Mouse (Mus musculus) midbrain, embryonic 11.5 days (tissue): ENCODE data around the gene Zfp46. TPM values are rescaled to one million over a fixed set of nuclear protein-coding genes. Genes with fewer than 3 reads are reported as not detected.

Source experiments
- ATAC-seq: fragments of 200-750 bp; cut with Nextera tagmentation; 2 replicates; pipeline ENCODE4 v1.8.0; 2017; ENCODE audit warnings: moderate TSS enrichment, moderate library complexity; ENCODE audit not compliant: low FRiP score
- DNase-seq: peaks from one replicate; pipeline ENCODE4 v3.0.0; 2015; ENCODE audit warnings: low spot score; ENCODE audit errors: missing footprints
- H3K27ac ChIP-seq: fragments of 300-500 bp; sonication (generic); 2 replicates; pipeline ENCODE4 v1.5.1; 2014; ENCODE audit warnings: low read depth, low read length
- H3K27me3 ChIP-seq: fragments of 300-500 bp; sonication (generic); 2 replicates; pipeline ENCODE4 v1.6.1; 2014; ENCODE audit warnings: mild to moderate bottlenecking, low read length, moderate library complexity, mixed read lengths; ENCODE audit not compliant: control insufficient read depth, insufficient read depth
- H3K36me3 ChIP-seq: fragments of 300-500 bp; sonication (generic); 2 replicates; pipeline ENCODE4 v1.6.1; 2014; ENCODE audit warnings: mild to moderate bottlenecking, low read length, moderate library complexity, mixed read lengths; ENCODE audit not compliant: control insufficient read depth, insufficient read depth
- H3K4me1 ChIP-seq: fragments of 300-500 bp; sonication (generic); 2 replicates; pipeline ENCODE4 v1.6.1; 2014; ENCODE audit warnings: low read length; ENCODE audit not compliant: control insufficient read depth, insufficient read depth
- H3K4me2 ChIP-seq: fragments of 300-500 bp; sonication (generic); 2 replicates; pipeline ENCODE4 v1.6.1; 2014; ENCODE audit warnings: mild to moderate bottlenecking, moderate library complexity
- H3K4me3 ChIP-seq: fragments of 300-500 bp; sonication (generic); 2 replicates; pipeline ENCODE4 v1.5.1; 2014; ENCODE audit warnings: low read depth, low read length
- H3K9ac ChIP-seq: fragments of 300-500 bp; sonication (generic); 2 replicates; pipeline ENCODE4 v1.6.1; 2014; ENCODE audit warnings: low read length
- H3K9me3 ChIP-seq: fragments of 300-500 bp; sonication (generic); 2 replicates; pipeline ENCODE4 v1.6.1; 2016; ENCODE audit warnings: low read length; ENCODE audit not compliant: control insufficient read depth
- WGBS: fragments of 180-500 bp; shearing (Covaris S2); extraction: QIAGEN DNeasy Blood & Tissue Kit; methylation state at CpG from one replicate; pipeline ENCODE4 v1.1.7; 2014; 5-methylcytosine and 5-hydroxymethylcytosine counted together
- polyA plus RNA-seq: library from polyadenylated mRNA; unstranded; fragments of >200 nt; fragmentation: Nextera tagmentation; extraction: Ambion mirVana; gene quantifications from 2 replicates; pipeline ENCODE4 v1.2.1, GENCODE M21; 2014

Zfp46 gene
- polyA plus RNA-seq, 1 experiment from 2014 or later = 29.7 TPM

DNA sequence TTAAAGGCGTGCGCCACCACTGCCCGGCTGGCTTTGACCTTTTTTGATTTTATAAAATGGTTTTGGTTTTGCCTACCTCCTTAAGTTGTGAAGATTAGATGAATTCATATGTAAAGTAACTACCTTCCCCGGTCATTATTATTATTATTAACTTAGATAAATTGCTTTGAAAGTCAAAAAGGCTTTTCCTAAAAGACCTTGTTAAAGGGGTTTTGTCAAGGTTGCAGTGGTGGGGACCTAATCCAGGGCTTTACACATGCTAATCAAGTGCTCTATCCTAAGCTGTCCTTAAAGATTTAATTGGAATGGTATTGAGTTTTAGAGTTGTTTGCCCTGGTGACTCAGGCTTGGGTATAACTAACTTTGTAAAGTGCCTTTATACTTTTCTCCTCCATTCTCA is 33.2 kb downstream of the Zfp46 start:
- Histone ChIP-seq H3K9me3 (no peaks in the 10 kb centered on the region), H3K36me3 (peaks cover 27% of the 10 kb centered on the region), H3K27ac (no peak overlapping the region), H3K4me1 (peaks cover 15% of the 10 kb centered on the region), H3K27me3 (no peaks in the 10 kb centered on the region), H3K4me2 (no peak overlapping the region), H3K9ac (no peak overlapping the region), H3K4me3 (no peak overlapping the region)
- no peak for ATAC-seq
- DNase-seq = no peak
- 65% methylated on average over 4 of the region's 4 CpGs for WGBS

- Histone ChIP-seq H3K4me3 (no peak overlapping the region), H3K27me3 (no peaks in the 10 kb centered on the region), H3K4me2 (no peak overlapping the region), H3K9ac (no peak overlapping the region), H3K9me3 (no peaks in the 10 kb centered on the region), H3K27ac (no peak overlapping the region), H3K4me1 (0 out of 2 replicates have a peak, but pooled peaks cover 2% of the 10 kb centered on the region), H3K36me3 (peaks cover 27% of the 10 kb centered on the region)
- DNase-seq (no peak), ATAC-seq (no peak)
- WGBS = 92% methylated on average over 4 of the region's 4 CpGs
Observed at GRCm38 (mm10) chr4:136320016-136320415, 35.5 kb downstream of the Zfp46 start.

DNA sequence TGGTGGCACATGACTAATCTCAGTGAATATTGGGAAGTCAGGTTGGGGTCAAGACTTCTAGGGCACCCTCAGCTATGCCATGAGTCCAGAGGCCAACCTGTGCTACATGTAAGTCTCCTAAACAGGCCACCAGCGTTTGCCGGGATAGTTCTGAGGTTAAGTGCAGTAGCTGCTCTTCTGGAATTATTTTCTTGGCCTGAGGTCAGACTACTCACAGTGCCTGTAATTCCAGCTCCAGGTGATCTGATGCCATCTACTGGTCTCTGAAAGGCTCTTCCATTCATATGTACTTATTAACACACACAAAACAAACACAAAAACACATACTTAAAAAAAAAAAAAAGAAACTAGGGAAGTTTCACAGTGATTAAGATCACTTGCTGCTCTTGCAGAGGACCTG is 39.7 kb downstream of the Zfp46 start:
- Histone ChIP-seq H3K36me3 (peaks cover 25% of the 10 kb centered on the region), H3K27me3 (no peaks in the 10 kb centered on the region), H3K9ac (no peak overlapping the region), H3K27ac (no peak overlapping the region), H3K4me3 (no peak overlapping the region), H3K9me3 (no peaks in the 10 kb centered on the region), H3K4me2 (no peak overlapping the region), H3K4me1 (no peaks in the 10 kb centered on the region)
- no peak for ATAC-seq
- no peak for DNase-seq
- 82% methylated on average over 2 of the region's 2 CpGs for WGBS

DNA sequence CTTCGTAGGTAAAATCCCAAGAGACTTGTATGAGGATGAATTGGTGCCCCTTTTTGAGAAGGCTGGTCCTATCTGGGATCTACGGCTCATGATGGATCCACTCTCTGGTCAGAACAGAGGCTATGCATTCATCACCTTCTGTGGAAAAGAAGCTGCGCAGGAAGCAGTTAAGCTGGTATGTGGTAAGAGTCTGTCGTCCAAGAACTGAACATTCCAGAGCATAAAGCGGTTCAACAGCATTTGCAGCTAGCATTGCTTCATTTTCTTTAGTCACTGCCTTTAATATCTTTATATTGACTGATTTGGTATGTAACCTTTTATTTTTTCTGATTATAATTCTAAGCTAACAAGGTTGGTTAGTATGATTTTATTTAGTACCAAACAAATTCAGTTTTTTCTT is 42.8 kb downstream of the Zfp46 start:
- 94% methylated on average over 5 of the region's 5 CpGs for WGBS
- H3K4me3 ChIP-seq = no peak overlapping the region
- no peak for ATAC-seq
- H3K36me3 ChIP-seq = peaks cover 15% of the 10 kb centered on the region
- H3K4me1 ChIP-seq = no peaks in the 10 kb centered on the region
- no peak for DNase-seq
- no peak overlapping the region for H3K27ac ChIP-seq
- H3K9ac ChIP-seq = no peak overlapping the region
- H3K27me3 ChIP-seq = no peaks in the 10 kb centered on the region
- no peaks in the 10 kb centered on the region for H3K9me3 ChIP-seq
- no peak overlapping the region for H3K4me2 ChIP-seq

GRCm38 (mm10) chr4:136328115-136328514 is 43.6 kb downstream of the Zfp46 start:
- Histone ChIP-seq H3K27me3 (no peaks in the 10 kb centered on the region), H3K36me3 (peaks cover 20% of the 10 kb centered on the region), H3K4me1 (no peaks in the 10 kb centered on the region), H3K9me3 (no peaks in the 10 kb centered on the region), H3K4me3 (no peak overlapping the region), H3K9ac (no peak overlapping the region), H3K27ac (no peak overlapping the region), H3K4me2 (no peak overlapping the region)
- DNase-seq (no peak), ATAC-seq (no peak)

GRCm38 (mm10) chr4:136331709-136332108 is 47.2 kb downstream of the Zfp46 start:
- Histone ChIP-seq H3K4me2 (no peak overlapping the region), H3K4me1 (no peaks in the 10 kb centered on the region), H3K4me3 (no peak overlapping the region), H3K27ac (no peak overlapping the region), H3K36me3 (peaks cover 26% of the 10 kb centered on the region), H3K9me3 (no peaks in the 10 kb centered on the region), H3K9ac (no peak overlapping the region), H3K27me3 (no peaks in the 10 kb centered on the region)
- WGBS = 93% methylated on average over 3 of the region's 3 CpGs
- ATAC-seq = no peak
- DNase-seq = no peak

GRCm38 (mm10) chr4:136333191-136333590 is 48.7 kb downstream of the Zfp46 start:
- 94% methylated on average over 3 of the region's 3 CpGs for WGBS

GRCm38 (mm10) chr4:136335065-136335464 is 50.6 kb downstream of the Zfp46 start:
- no peak overlapping the region for H3K4me2 ChIP-seq
- no peaks in the 10 kb centered on the region for H3K4me1 ChIP-seq
- DNase-seq = no peak
- H3K27ac ChIP-seq = no peak overlapping the region
- WGBS = 85% methylated on average over 2 of the region's 2 CpGs
- ATAC-seq = no peak
- no peaks in the 10 kb centered on the region for H3K9me3 ChIP-seq
- H3K27me3 ChIP-seq = no peaks in the 10 kb centered on the region
- peaks cover 14% of the 10 kb centered on the region for H3K36me3 ChIP-seq
- no peak overlapping the region for H3K9ac ChIP-seq
- H3K4me3 ChIP-seq = no peak overlapping the region

More at GRCm38 (mm10) chr4:136333191-136333590, 48.7 kb downstream of the Zfp46 start:
- no peak overlapping the region for H3K4me3 ChIP-seq
- no peaks in the 10 kb centered on the region for H3K27me3 ChIP-seq
- H3K9me3 ChIP-seq = no peaks in the 10 kb centered on the region
- DNase-seq (no peak), ATAC-seq (no peak)
- H3K4me2 ChIP-seq = no peak overlapping the region
- H3K36me3 ChIP-seq = peaks cover 19% of the 10 kb centered on the region
- no peak overlapping the region for H3K27ac ChIP-seq
- H3K9ac ChIP-seq = no peak overlapping the region
- no peaks in the 10 kb centered on the region for H3K4me1 ChIP-seq

GRCm38 (mm10) chr4:136337129-136337528 is 52.6 kb downstream of the Zfp46 start:
- H3K4me3 ChIP-seq = no peak overlapping the region
- DNase-seq (no peak), ATAC-seq (no peak)
- H3K4me2 ChIP-seq = no peak overlapping the region
- WGBS = 72% methylated on average over 4 of the region's 4 CpGs
- peaks cover 11% of the 10 kb centered on the region; the same call in 1 of the 2 replicates for H3K36me3 ChIP-seq
- no peaks in the 10 kb centered on the region for H3K4me1 ChIP-seq
- H3K9ac ChIP-seq = no peak overlapping the region
- no peak overlapping the region for H3K27ac ChIP-seq
- H3K27me3 ChIP-seq = no peaks in the 10 kb centered on the region
- no peaks in the 10 kb centered on the region for H3K9me3 ChIP-seq
